Mouse (Mus musculus): ENCODE measurements around the gene Tmem233. TPM values are rescaled to one million over a fixed set of nuclear protein-coding genes. Genes with fewer than 3 reads are reported as not detected.

Tmem233 gene
- polyA plus RNA-seq (2016; fragmentation: Nextera tagmentation; extraction: Ambion mirVana) = not detected in 2 replicates

DNA sequence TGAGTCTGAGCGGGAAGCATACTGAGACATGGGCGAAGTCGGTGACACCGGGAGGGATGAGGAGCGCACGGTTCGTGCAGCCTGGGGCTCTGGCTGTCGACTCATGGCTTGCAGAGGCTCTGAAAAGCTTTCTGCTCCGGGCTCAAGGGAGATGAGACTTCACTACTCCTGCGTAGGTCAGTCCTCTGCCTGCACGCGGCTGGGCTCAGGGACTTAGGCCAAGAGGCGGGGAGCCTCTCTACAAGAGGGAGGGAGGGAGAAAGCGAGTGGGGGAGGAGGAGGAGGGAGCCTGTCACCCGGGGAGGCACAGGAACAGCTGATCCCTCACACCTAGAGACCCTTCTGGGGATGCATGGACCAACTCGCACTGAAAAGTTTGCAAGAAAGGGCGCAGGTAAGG is at the start of gene Tmem233:
Tmem233 (minus strand) TSS at position 164 of the 400 bp plus-strand sequence.
- H3K36me3 ChIP-seq = no peaks in the 10 kb centered on the region
- no peak within 1 kb of the TSS for H3K9ac ChIP-seq
- no peak within 1 kb of the TSS for H3K27ac ChIP-seq
- H3K4me1 ChIP-seq = no peaks in the 10 kb centered on the region
- no peak for ATAC-seq (ENCODE audit: low FRiP score)
- no peaks in the 10 kb centered on the region for H3K9me3 ChIP-seq (replicated peaks)
- peaks cover 23% of the 10 kb centered on the region for H3K27me3 ChIP-seq
- peak within 1 kb of the TSS; percentile 19; the same call in 1 of the 2 replicates for H3K4me2 ChIP-seq (replicated peaks)
- WGBS = 19% methylated on average over 17 of the region's 17 CpGs
- H3K4me3 ChIP-seq = no peak within 1 kb of the TSS

DNA sequence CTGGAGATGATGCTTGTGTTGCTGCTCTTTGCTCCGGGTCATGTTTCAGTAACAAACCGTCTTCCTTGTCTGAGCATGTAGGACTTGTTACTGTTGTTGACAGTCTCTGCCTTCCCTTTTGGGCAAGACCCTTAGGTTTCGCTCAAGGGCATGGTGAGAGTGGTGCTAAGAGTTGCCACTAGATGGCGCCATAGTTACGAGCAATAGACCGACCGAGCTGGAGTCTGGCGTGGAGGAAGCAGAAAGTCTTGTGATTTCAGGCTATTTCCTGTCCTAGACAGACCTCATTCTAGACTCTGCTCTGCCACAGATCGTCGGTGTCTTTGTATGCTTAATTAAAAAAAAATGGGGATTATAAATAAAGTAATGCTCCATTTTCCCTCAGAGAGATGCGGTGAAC is 40.3 kb upstream of the Tmem233 start:
- peak; percentile 56; the same call in 1 of the 2 replicates for ATAC-seq (ENCODE audit: low FRiP score)
- WGBS = 13% methylated on average over 11 of the region's 11 CpGs
- Histone ChIP-seq H3K9me3 (replicated peaks) (no peaks in the 10 kb centered on the region), H3K4me1 (peaks cover 4% of the 10 kb centered on the region), H3K4me2 (replicated peaks) (no peak overlapping the region), H3K27me3 (no peaks in the 10 kb centered on the region; the same call in 1 of the 2 replicates), H3K27ac (no peak overlapping the region), H3K4me3 (no peak overlapping the region), H3K9ac (no peak overlapping the region), H3K36me3 (no peaks in the 10 kb centered on the region)

DNA sequence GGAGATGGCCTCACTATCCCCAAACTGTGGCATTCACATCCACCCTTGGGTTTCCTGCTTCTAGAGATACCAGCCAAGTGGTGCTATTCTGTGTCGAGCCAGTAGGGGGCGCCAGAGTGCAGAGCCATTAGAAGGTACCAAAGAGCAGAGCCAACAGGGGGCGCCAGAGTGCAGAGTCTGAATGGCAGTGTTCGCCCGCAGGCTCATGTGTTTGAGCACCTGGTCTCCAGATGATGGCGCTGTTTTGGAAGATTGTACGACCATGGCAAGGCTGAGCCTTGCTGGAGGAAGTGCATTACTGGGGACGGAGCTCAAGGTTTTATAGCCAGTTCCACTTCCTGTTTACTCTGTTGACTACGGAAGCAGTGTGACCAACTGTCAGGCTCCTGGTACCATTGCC is 33.5 kb upstream of the Tmem233 start:
- WGBS = 46% methylated on average over 9 of the region's 9 CpGs
- no peak overlapping the region for H3K4me2 ChIP-seq (replicated peaks)
- H3K9ac ChIP-seq = no peak overlapping the region
- H3K27me3 ChIP-seq = no peaks in the 10 kb centered on the region; the same call in 1 of the 2 replicates
- H3K4me1 ChIP-seq = no peaks in the 10 kb centered on the region
- H3K36me3 ChIP-seq = no peaks in the 10 kb centered on the region
- H3K27ac ChIP-seq = no peak overlapping the region
- H3K4me3 ChIP-seq = no peak overlapping the region
- no peak for ATAC-seq (ENCODE audit: low FRiP score)
- H3K9me3 ChIP-seq (replicated peaks) = no peaks in the 10 kb centered on the region

DNA sequence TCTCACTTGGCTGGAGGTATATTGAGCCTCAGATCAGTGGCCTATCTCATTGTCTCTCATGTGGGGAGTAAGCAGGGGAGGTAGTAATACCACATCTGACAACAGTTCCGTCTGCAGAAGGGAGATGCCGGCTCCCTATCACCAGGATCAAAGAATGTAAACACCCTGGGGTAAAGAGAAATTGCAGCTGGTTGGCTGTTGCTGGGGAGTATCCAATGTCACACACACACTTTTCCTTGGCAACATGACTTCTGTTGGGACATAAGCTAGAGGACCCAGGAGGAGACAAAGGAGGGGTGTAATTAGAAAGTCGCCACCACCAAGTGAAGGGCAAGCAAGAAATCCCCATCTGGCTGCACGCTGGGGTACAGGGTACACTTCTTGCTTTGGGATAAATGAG is 33.1 kb upstream of the Tmem233 start:
- ATAC-seq (ENCODE audit: low FRiP score) = no peak
- H3K9me3 ChIP-seq (replicated peaks) = no peaks in the 10 kb centered on the region
- no peaks in the 10 kb centered on the region for H3K4me1 ChIP-seq
- H3K27ac ChIP-seq = no peak overlapping the region
- H3K27me3 ChIP-seq = no peaks in the 10 kb centered on the region; the same call in 1 of the 2 replicates
- no peak overlapping the region for H3K4me2 ChIP-seq (replicated peaks)
- H3K9ac ChIP-seq = no peak overlapping the region
- 66% methylated on average over 4 of the region's 4 CpGs for WGBS
- no peaks in the 10 kb centered on the region for H3K36me3 ChIP-seq
- no peak overlapping the region for H3K4me3 ChIP-seq

DNA sequence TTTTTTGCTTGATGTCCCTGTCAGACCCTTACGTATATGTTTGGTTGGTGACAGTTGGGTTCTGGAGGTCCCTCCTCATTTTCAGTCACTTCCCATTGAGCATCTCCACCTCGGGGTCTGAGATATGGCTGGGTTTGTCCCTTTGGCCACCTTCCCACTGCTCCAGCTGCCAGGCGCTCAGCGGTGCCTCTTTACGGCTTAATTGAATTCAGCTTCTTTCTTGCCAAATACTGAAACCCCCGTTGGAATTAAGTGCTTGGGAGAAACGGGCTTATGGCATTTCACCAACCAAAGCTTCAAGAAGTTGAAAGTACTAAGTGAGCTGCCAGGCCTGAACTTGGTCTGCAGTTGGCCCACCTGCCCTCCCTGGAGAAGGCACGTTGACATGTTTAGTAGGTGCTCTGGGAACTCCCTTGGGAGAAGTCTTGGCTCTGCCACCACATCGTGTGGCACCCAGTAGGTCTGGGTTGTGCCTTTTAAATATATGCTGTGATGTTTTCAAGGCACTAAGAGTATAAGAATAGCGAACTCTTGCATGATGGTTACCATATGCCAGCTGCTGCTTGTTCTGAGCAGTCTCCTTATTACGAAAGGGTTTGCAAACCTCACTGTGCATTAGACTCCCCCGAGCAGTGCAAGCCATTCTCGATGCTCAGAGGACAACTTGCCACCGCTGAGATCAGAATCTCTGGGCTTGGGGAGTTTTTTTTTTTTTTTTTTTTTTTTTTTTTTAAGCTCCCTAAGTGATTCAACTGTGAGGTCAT is 32.2 kb upstream of the Tmem233 start:
- Histone ChIP-seq H3K27ac (no peak overlapping the region), H3K27me3 (no peaks in the 10 kb centered on the region; the same call in 1 of the 2 replicates), H3K9me3 (replicated peaks) (no peaks in the 10 kb centered on the region), H3K4me1 (no peaks in the 10 kb centered on the region), H3K9ac (no peak overlapping the region), H3K36me3 (no peaks in the 10 kb centered on the region), H3K4me3 (no peak overlapping the region), H3K4me2 (replicated peaks) (no peak overlapping the region)
- WGBS = 79% methylated on average over 14 of the region's 14 CpGs
- no peak for ATAC-seq (ENCODE audit: low FRiP score)

DNA sequence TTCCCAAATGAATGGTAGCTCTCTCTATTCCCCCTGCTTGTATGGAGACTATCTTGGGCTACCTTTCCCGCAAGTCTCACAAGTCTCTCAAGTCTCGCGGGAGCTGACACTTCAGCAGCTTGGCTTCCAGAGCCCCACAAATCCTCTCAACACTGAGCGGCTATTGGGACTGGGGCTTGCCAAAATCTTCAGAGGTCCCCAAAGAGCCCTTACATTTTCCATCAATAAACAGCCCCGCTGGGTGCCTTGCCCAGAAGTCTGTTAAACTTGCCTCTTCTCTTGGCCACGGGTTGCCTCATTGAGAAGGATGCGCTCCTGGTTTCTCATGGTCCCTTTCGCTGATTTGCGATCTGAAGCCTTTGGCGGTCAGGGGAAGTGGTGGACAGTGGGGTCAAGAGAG is 25.6 kb upstream of the Tmem233 start:
- Histone ChIP-seq H3K9ac (no peak overlapping the region), H3K27me3 (no peaks in the 10 kb centered on the region), H3K36me3 (no peaks in the 10 kb centered on the region), H3K4me1 (no peaks in the 10 kb centered on the region), H3K27ac (no peak overlapping the region), H3K4me3 (no peak overlapping the region), H3K9me3 (replicated peaks) (no peaks in the 10 kb centered on the region), H3K4me2 (replicated peaks) (no peak overlapping the region)
- 92% methylated on average over 10 of the region's 10 CpGs for WGBS
- ATAC-seq (ENCODE audit: low FRiP score) = no peak

DNA sequence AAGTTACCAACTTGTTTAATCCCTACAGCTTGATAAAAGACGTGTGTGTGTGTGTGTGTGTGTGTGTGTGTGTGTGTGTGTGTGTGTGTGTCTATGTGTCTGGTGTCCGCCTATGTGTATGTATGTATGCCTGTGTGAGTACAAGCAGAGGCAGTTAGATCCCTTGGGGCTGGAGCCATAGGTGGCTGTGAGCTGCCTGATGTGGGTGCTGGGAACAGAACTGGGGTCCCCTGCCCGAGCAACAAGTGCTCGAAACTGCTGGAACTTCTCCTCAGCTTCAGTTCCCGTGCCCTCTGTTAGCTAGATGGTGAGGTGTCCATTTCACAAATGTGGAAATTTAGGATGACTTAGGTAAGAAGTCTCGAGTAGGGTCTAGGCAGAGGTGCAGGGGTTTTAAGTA is 1.2 kb upstream of the Tmem233 start:
- 93% methylated on average over 6 of the region's 6 CpGs for WGBS
- Histone ChIP-seq H3K27me3 (peaks cover 23% of the 10 kb centered on the region), H3K4me3 (no peak overlapping the region), H3K36me3 (no peaks in the 10 kb centered on the region), H3K9me3 (replicated peaks) (no peaks in the 10 kb centered on the region), H3K4me2 (replicated peaks) (no peak overlapping the region), H3K27ac (no peak overlapping the region), H3K9ac (no peak overlapping the region), H3K4me1 (no peaks in the 10 kb centered on the region)
- no peak for ATAC-seq (ENCODE audit: low FRiP score)

DNA sequence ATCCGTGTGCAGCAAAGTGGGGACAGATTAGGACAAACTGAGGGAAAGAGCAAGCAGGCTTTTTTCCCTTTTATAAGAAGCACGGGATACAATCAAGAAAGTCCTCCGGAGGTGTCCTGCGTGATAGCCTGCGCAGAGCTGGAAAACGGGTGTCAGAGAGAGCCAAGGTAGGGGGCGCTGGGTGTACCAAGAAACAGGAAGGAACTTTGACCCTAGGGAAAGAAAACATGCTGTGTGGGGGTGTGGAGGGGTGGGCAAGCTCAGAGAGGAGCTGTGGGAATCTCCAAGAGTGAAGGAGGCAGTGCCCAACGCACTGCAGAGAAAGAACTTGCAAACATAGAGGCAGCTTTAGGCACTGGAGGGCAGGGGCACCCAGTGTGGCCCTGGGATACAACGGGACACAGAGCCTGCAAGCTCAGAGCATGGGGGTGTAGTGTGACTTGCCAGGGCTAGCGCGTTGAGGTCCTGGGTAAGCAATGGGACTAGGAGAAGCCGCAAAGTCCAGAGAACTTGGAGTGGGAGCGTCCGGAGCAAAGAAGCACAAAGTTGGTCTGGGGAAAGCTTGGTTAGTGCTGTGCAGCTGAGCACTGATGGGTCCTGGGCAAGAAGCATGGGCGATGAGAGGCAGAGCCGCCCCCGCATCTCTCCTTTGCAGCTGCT is 673 bp downstream of the Tmem233 start:
- no peaks in the 10 kb centered on the region for H3K36me3 ChIP-seq
- 41% methylated on average over 17 of the region's 17 CpGs for WGBS
- peaks cover 23% of the 10 kb centered on the region for H3K27me3 ChIP-seq
- H3K27ac ChIP-seq = no peak overlapping the region
- no peak for ATAC-seq (ENCODE audit: low FRiP score)
- no peak overlapping the region for H3K4me3 ChIP-seq
- H3K4me1 ChIP-seq = no peaks in the 10 kb centered on the region
- no peak overlapping the region; the same call in 1 of the 2 replicates for H3K4me2 ChIP-seq (replicated peaks)
- H3K9ac ChIP-seq = no peak overlapping the region
- no peaks in the 10 kb centered on the region for H3K9me3 ChIP-seq (replicated peaks)

DNA sequence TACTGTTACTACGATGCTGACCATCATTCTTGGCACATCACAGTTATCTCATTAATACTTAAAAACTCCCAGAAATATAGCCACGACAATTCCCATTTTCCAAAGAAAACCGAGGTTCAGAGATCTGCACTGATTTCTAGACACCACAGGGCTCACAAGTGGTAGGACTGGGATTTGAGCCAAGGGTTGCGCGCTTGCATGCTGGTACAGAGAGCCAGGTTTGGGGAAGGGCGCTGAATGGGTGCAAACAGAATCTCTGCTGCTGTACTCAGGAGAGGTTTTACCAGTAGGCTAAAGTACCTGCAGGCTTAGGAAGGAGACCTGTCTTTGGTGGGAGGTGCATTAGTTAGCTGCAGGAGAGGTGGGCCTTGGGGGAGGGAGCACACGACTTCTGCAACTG is 1.4 kb downstream of the Tmem233 start:
- H3K4me2 ChIP-seq (replicated peaks) = no peak overlapping the region
- H3K4me1 ChIP-seq = no peaks in the 10 kb centered on the region
- no peak overlapping the region for H3K27ac ChIP-seq
- no peaks in the 10 kb centered on the region for H3K9me3 ChIP-seq (replicated peaks)
- no peaks in the 10 kb centered on the region for H3K36me3 ChIP-seq
- H3K27me3 ChIP-seq = peaks cover 23% of the 10 kb centered on the region
- no peak overlapping the region for H3K4me3 ChIP-seq
- WGBS = 80% methylated on average over 7 of the region's 7 CpGs
- no peak overlapping the region for H3K9ac ChIP-seq
- no peak for ATAC-seq (ENCODE audit: low FRiP score)

DNA sequence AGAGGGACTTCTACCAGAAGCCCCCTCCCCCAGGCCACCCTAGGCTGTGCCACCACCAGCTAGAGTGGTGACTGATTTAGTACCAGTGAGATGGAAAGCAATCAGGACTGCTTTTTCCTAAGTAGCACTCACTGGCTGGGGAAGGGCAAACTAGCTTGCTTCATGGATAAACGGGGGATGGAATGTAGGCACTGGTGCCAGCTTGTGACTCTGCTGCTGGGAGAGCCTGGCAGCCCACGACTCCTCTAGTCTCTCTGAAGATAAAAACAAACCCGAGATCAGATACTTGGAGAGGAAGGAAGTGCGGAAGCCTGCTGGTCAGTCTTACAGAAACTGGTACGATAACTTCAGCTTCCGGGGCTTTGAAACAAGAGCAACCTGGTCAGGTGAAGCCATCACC is 2.3 kb downstream of the Tmem233 start:
- Histone ChIP-seq H3K4me2 (replicated peaks) (no peak overlapping the region), H3K27me3 (peaks cover 23% of the 10 kb centered on the region), H3K9ac (no peak overlapping the region), H3K36me3 (no peaks in the 10 kb centered on the region), H3K4me1 (no peaks in the 10 kb centered on the region), H3K9me3 (replicated peaks) (no peaks in the 10 kb centered on the region), H3K27ac (no peak overlapping the region), H3K4me3 (no peak overlapping the region)
- WGBS = 66% methylated on average over 6 of the region's 6 CpGs
- ATAC-seq (ENCODE audit: low FRiP score) = no peak

DNA sequence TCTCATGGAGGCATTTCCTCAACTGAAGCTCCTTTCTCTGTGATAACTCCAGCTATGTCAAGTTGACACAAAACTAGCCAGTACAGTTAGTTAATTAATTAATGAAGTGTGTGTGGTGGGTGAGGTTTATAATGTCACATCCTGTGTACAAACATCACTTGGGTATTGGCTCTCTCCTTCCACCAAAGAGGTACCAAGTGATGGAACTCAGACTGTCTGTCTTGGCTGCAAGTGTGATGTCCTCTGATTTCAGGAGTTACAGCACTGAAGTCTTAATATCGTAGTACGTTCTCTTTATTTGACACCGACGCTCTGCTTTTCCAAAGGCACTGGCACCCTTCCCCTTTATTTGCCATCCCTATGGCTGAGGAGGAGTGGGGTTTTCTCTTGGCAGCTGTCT is 13.4 kb downstream of the Tmem233 start:
- no peak overlapping the region for H3K4me3 ChIP-seq
- no peaks in the 10 kb centered on the region for H3K4me1 ChIP-seq
- no peak for ATAC-seq (ENCODE audit: low FRiP score)
- no peak overlapping the region for H3K9ac ChIP-seq
- H3K36me3 ChIP-seq = no peaks in the 10 kb centered on the region
- H3K4me2 ChIP-seq (replicated peaks) = no peak overlapping the region
- H3K27ac ChIP-seq = no peak overlapping the region
- H3K9me3 ChIP-seq (replicated peaks) = no peaks in the 10 kb centered on the region
- WGBS = 96% methylated on average over 4 of the region's 4 CpGs
- no peaks in the 10 kb centered on the region for H3K27me3 ChIP-seq

DNA sequence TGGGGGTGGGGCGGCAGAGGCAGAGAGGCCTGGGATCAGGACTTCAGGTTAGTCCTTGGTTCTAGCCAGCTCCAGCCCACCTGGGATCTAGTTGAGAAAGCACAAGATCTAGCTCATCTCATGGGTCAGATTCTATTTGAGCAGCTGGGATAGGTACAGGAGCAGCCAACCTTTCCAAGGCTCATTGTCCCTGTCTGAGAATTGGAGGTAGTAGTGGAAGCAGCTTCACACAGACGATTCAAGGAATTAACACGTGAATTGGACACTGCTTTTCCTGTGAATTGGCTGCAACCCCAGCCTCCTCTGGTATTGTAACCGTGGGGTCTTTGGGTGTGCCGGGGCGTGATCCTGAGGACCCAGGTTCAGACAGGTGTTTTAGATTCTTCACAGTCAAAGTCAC is 30.2 kb downstream of the Tmem233 start:
- no peak overlapping the region for H3K9ac ChIP-seq
- 56% methylated on average over 6 of the region's 6 CpGs for WGBS
- no peak overlapping the region for H3K4me2 ChIP-seq (replicated peaks)
- H3K4me1 ChIP-seq = no peaks in the 10 kb centered on the region
- ATAC-seq (ENCODE audit: low FRiP score) = no peak
- no peak overlapping the region for H3K27ac ChIP-seq
- no peaks in the 10 kb centered on the region for H3K27me3 ChIP-seq
- H3K9me3 ChIP-seq (replicated peaks) = no peaks in the 10 kb centered on the region
- H3K36me3 ChIP-seq = no peaks in the 10 kb centered on the region
- H3K4me3 ChIP-seq = no peak overlapping the region

DNA sequence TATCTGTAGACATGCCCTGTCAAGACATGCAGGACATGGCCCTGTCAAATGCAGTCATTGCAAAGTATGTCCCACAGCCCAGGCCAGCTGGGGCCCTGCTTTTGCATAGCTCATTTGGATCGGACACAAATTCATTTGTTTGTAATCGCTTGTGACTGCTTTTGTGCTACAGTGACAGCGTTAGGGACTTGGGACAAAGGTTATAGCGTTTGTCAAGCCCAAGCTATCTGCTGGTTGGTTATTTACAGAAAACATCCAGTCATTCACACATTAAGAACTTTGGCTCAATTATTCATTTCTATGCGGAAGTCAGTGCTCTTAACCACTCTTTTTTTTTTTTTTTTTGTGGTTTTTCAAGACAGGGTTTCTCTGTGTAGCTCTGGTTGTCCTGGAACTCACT is 30.9 kb downstream of the Tmem233 start:
- H3K4me2 ChIP-seq (replicated peaks) = no peak overlapping the region
- H3K4me1 ChIP-seq = no peaks in the 10 kb centered on the region
- H3K9ac ChIP-seq = no peak overlapping the region
- no peaks in the 10 kb centered on the region for H3K36me3 ChIP-seq
- WGBS = 83% methylated on average over 5 of the region's 5 CpGs
- no peaks in the 10 kb centered on the region for H3K27me3 ChIP-seq
- ATAC-seq (ENCODE audit: low FRiP score) = no peak
- no peaks in the 10 kb centered on the region for H3K9me3 ChIP-seq (replicated peaks)
- no peak overlapping the region for H3K27ac ChIP-seq
- no peak overlapping the region for H3K4me3 ChIP-seq
